Mouse (Mus musculus): ENCODE data around the gene Clstn1.

DNA sequence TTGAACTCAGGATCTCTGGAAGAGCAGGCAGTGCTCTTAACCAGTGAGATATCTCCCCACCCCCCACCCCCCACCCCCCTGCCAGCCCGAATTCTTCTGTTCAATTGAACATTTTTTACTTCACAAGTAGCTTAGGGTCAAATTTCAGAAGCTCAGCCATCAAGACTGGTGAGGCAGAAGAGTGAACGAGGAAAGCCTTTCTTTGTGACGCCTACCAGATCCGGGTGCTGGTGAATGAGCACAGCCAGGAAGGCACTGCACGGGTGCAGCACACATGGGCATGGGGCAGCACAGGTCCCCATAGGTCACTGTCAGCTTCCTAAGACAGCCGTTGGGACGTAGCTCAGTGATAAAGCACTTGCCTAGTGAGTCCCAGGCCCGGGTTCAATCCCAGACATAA is 33.7 kb downstream of the Clstn1 start:
- TF ChIP-seq CHD2 (IDR thresholded peaks at IDR 0.05; ENCODE audit: low read length): no peak
- TF ChIP-seq CTCF (IDR thresholded peaks at IDR 0.05 in 2 of 3, conservative IDR thresholded peaks at IDR 0.05 in 1 of 3; ENCODE audit: control insufficient read depth in 1 of 3, insufficient read depth in 1 of 3, low read depth in 2 of 3, low read length in 3 of 3, poor library complexity in 1 of 3, severe bottlenecking in 1 of 3): no peak
- no peak for TF ChIP-seq USF1 (IDR thresholded peaks at IDR 0.05; ENCODE audit: low read depth, low read length)
- TF ChIP-seq UBTF (IDR thresholded peaks at IDR 0.05; ENCODE audit: borderline replicate concordance, insufficient read depth, low read depth, low read length): no peak
